Mouse (Mus musculus): ENCODE measurements around the gene Ccdc190. TPM values are rescaled to one million over a fixed set of nuclear protein-coding genes. Genes with fewer than 3 reads are reported as not detected.

Ccdc190 gene
- polyA plus RNA-seq, 1 experiment, result 1.7 TPM

Other genes with a start within 250 kb of the Ccdc190 start
- 2.3 and 2.5 TPM in 2 replicates for gene Rgs4, start 181.0 kb upstream of the Ccdc190 start, polyA plus RNA-seq (2012; rRNA removed)
- 8.5 and 11.6 TPM in 2 replicates for gene Hsd17b7, start 40.6 kb downstream of the Ccdc190 start, polyA plus RNA-seq (2012; rRNA removed)
- gene Ddr2, start 182.1 kb downstream of the Ccdc190 start, polyA plus RNA-seq (2012; rRNA removed), result 4.7 and 10.5 TPM in 2 replicates
- 35.8 and 41.2 TPM in 2 replicates for gene Uap1, start 246.3 kb downstream of the Ccdc190 start, polyA plus RNA-seq (2012; rRNA removed)